Mouse (Mus musculus): ENCODE measurements at regions not wholly inside any gene's neighbourhood (a gene's known extent, or its start where the extent isn't known, plus 50 kb on each side); places are given as distances from the start of the nearest gene placed in this dataset.
"Not testable (repeated sequence)": the region's sequence is repeated elsewhere in the genome, so short reads cannot be mapped to it uniquely, and the experiment has no call there.

DNA sequence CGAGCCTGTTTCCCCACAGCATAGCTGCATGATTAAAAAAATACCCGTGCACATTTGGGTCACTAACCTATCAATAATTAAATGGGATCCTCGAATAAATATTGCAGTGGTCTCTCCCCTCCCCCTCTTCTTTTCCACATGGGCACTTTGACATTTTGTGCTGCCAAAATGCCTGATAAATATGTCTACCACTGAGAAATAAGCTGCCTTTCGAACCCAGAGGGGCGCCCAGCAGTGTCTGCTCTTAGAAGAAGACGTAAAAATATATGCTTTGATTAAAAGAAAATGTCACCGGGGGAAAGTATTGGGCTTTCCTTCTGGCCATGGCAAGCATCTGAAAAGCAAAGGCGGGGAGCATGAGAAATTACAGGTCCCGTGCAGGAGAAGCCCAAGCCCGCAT, 152.6 kb upstream of the Frmd4a start:
- no peaks in the 10 kb centered on the region for H3K9me3 ChIP-seq
- no peak overlapping the region for H3K9ac ChIP-seq (replicated peaks)
- H3K27ac ChIP-seq = 0 out of 2 replicates have a peak overlapping the region, but pooled peaks have one; percentile 14
- H3K4me1 ChIP-seq (replicated peaks) = no peaks in the 10 kb centered on the region
- no peak overlapping the region for H3K4me2 ChIP-seq (replicated peaks)
- H3K27me3 ChIP-seq = no peaks in the 10 kb centered on the region
- WGBS = 76% methylated on average over 10 of the region's 10 CpGs
- peak; percentile 43; the same call in 1 of the 2 replicates for ATAC-seq
- H3K4me3 ChIP-seq (replicated peaks) = no peak overlapping the region
- H3K36me3 ChIP-seq = no peaks in the 10 kb centered on the region

- H3K4me1 ChIP-seq (replicated peaks); H3K27me3 ChIP-seq; H3K9ac ChIP-seq (replicated peaks); H3K4me3 ChIP-seq (replicated peaks); H3K4me2 ChIP-seq (replicated peaks); H3K27ac ChIP-seq; H3K9me3 ChIP-seq; ATAC-seq; H3K36me3 ChIP-seq: not testable (repeated sequence)
- 90% methylated on average over 4 of the region's 4 CpGs for WGBS
Observed at GRCm38 (mm10) chr2:3866736-3867135, 150.8 kb upstream of the Frmd4a start.

GRCm38 (mm10) chr2:3869701-3870100, 147.8 kb upstream of the Frmd4a start:
- no peaks in the 10 kb centered on the region for H3K9me3 ChIP-seq
- no peak overlapping the region for H3K4me3 ChIP-seq (replicated peaks)
- H3K4me1 ChIP-seq (replicated peaks) = no peaks in the 10 kb centered on the region
- no peak for ATAC-seq
- no peak overlapping the region for H3K27ac ChIP-seq
- no peak overlapping the region for H3K4me2 ChIP-seq (replicated peaks)
- H3K27me3 ChIP-seq = no peaks in the 10 kb centered on the region
- no peak overlapping the region for H3K9ac ChIP-seq (replicated peaks)
- 77% methylated on average over 1 of the region's 1 CpGs for WGBS
- H3K36me3 ChIP-seq = no peaks in the 10 kb centered on the region

GRCm38 (mm10) chr2:3871748-3872147, 145.8 kb upstream of the Frmd4a start:
- Histone ChIP-seq H3K9ac (replicated peaks) (no peak overlapping the region), H3K27me3 (no peaks in the 10 kb centered on the region), H3K4me3 (replicated peaks) (no peak overlapping the region), H3K9me3 (no peaks in the 10 kb centered on the region), H3K36me3 (no peaks in the 10 kb centered on the region), H3K4me2 (replicated peaks) (no peak overlapping the region), H3K4me1 (replicated peaks) (no peaks in the 10 kb centered on the region), H3K27ac (no peak overlapping the region)
- 91% methylated on average over 3 of the region's 3 CpGs for WGBS
- ATAC-seq = no peak

DNA sequence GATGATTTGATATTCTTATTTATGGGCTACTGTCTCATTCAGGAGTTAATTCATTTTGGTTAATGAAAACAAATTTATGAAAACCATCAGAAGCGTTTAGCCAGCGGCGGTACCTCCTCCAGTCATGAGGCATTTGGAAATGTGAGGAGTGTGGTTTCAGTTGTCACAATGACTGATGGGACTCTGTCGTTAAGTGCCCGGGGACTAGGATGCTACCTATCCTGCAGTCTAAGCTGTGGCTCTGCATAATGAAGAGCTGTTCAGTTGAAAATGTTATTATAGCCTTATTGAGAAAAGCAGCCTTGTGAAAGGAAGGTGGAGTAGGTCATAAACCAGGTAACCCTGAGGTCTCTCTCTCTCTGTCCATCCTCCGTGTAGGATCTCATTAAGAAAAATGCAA, 130.5 kb upstream of the Frmd4a start:
- Histone ChIP-seq H3K9ac (replicated peaks) (no peak overlapping the region), H3K27me3 (no peaks in the 10 kb centered on the region), H3K9me3 (no peaks in the 10 kb centered on the region), H3K27ac (no peak overlapping the region), H3K4me1 (replicated peaks) (peaks cover 15% of the 10 kb centered on the region), H3K4me3 (replicated peaks) (no peak overlapping the region), H3K36me3 (no peaks in the 10 kb centered on the region), H3K4me2 (replicated peaks) (no peak overlapping the region)
- no peak for ATAC-seq
- 70% methylated on average over 6 of the region's 6 CpGs for WGBS

GRCm38 (mm10) chr2:3887845-3888433, 129.6 kb upstream of the Frmd4a start:
- peak; percentile 76 for ATAC-seq
- Histone ChIP-seq H3K4me1 (replicated peaks) (peaks cover 15% of the 10 kb centered on the region), H3K27ac (peak overlapping the region; percentile 37; the same call in 1 of the 2 replicates), H3K27me3 (no peaks in the 10 kb centered on the region), H3K9ac (replicated peaks) (no peak overlapping the region), H3K36me3 (no peaks in the 10 kb centered on the region), H3K9me3 (no peaks in the 10 kb centered on the region), H3K4me3 (replicated peaks) (0 out of 2 replicates have a peak overlapping the region, but pooled peaks have one; percentile 3), H3K4me2 (replicated peaks) (peak overlapping the region; percentile 35)
- WGBS = 20% methylated on average over 14 of the region's 14 CpGs

- no peaks in the 10 kb centered on the region for H3K27me3 ChIP-seq
- ATAC-seq = no peak
- H3K9ac ChIP-seq (replicated peaks) = no peak overlapping the region
- WGBS = 72% methylated on average over 3 of the region's 3 CpGs
- no peaks in the 10 kb centered on the region for H3K9me3 ChIP-seq
- no peak overlapping the region for H3K4me3 ChIP-seq (replicated peaks)
- no peak overlapping the region for H3K4me2 ChIP-seq (replicated peaks)
- H3K4me1 ChIP-seq (replicated peaks) = peaks cover 15% of the 10 kb centered on the region
- no peak overlapping the region for H3K27ac ChIP-seq
- H3K36me3 ChIP-seq = no peaks in the 10 kb centered on the region
Observed at GRCm38 (mm10) chr2:3889381-3889780, 128.1 kb upstream of the Frmd4a start.

- Histone ChIP-seq H3K4me2 (replicated peaks) (no peak overlapping the region), H3K36me3 (no peaks in the 10 kb centered on the region), H3K9me3 (no peaks in the 10 kb centered on the region), H3K4me3 (replicated peaks) (no peak overlapping the region), H3K27ac (no peak overlapping the region), H3K27me3 (no peaks in the 10 kb centered on the region), H3K4me1 (replicated peaks) (peaks cover 15% of the 10 kb centered on the region), H3K9ac (replicated peaks) (no peak overlapping the region)
- no peak for ATAC-seq
- WGBS = 52% methylated on average over 8 of the region's 8 CpGs
Observed at GRCm38 (mm10) chr2:3890462-3890861, 127.1 kb upstream of the Frmd4a start.

DNA sequence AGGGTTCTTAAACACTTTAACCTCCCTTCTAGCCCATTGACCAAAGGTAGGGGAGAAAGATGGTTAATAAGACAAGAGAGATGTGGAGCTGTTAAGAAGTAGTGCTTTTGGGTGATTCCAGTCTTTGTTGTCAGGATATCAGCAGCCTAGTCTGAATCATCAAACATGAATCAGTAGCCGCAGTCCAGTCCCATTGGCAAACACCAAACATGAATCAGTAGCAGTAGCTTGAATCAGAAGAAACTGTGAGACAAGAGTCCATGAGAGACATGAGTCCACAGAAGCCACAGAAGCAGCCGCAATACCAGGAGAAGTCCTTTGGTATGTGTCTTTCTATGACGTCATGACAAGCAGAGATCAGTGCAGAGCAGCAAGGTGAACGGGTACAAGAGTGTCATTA, 110.5 kb upstream of the Frmd4a start:
- H3K27me3 ChIP-seq = no peaks in the 10 kb centered on the region
- H3K4me2 ChIP-seq (replicated peaks) = no peak overlapping the region
- no peak overlapping the region for H3K9ac ChIP-seq (replicated peaks)
- no peak overlapping the region for H3K27ac ChIP-seq
- H3K9me3 ChIP-seq = no peaks in the 10 kb centered on the region
- peaks cover 13% of the 10 kb centered on the region for H3K4me1 ChIP-seq (replicated peaks)
- WGBS = 90% methylated on average over 4 of the region's 4 CpGs
- H3K36me3 ChIP-seq = no peaks in the 10 kb centered on the region
- no peak for ATAC-seq
- H3K4me3 ChIP-seq (replicated peaks) = no peak overlapping the region

GRCm38 (mm10) chr2:3908192-3908591, 109.3 kb upstream of the Frmd4a start:
- Histone ChIP-seq H3K4me1 (replicated peaks) (peaks cover 13% of the 10 kb centered on the region), H3K9ac (replicated peaks) (no peak overlapping the region), H3K9me3 (no peaks in the 10 kb centered on the region), H3K4me3 (replicated peaks) (no peak overlapping the region), H3K36me3 (no peaks in the 10 kb centered on the region), H3K27me3 (no peaks in the 10 kb centered on the region), H3K27ac (no peak overlapping the region), H3K4me2 (replicated peaks) (no peak overlapping the region)
- ATAC-seq = no peak
- WGBS = 95% methylated on average over 3 of the region's 3 CpGs

GRCm38 (mm10) chr2:3910086-3910891, 107.2 kb upstream of the Frmd4a start:
- no peaks in the 10 kb centered on the region for H3K9me3 ChIP-seq
- no peaks in the 10 kb centered on the region for H3K36me3 ChIP-seq
- 46% methylated on average over 9 of the region's 9 CpGs for WGBS
- no peak overlapping the region for H3K4me3 ChIP-seq (replicated peaks)
- H3K9ac ChIP-seq (replicated peaks) = no peak overlapping the region
- ATAC-seq = peak; percentile 88
- peaks cover 18% of the 10 kb centered on the region for H3K4me1 ChIP-seq (replicated peaks)
- no peaks in the 10 kb centered on the region for H3K27me3 ChIP-seq
- H3K4me2 ChIP-seq (replicated peaks) = no peak overlapping the region
- peak overlapping the region; percentile 62 for H3K27ac ChIP-seq

DNA sequence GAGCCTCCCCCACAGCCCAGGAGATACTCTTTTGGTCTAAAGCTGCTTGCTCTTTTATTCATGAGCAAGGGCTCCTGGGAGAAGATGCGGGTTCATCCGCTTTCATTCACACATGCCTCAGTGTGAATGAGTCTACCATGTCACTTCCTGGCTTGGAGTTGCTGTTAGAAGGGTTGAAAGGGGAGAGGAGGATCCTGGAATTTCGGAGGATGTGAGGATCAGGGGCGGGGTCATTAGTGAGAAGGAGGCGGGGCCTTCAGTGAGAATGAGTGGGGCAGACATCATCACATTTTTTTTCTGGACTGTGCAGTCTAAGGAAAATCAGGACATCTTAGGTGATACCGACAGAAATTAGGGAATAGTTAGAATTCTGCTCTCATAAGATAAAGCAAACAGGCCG, 102.4 kb upstream of the Frmd4a start:
- peak; percentile 30; the same call in 1 of the 2 replicates for ATAC-seq
- no peak overlapping the region for H3K9ac ChIP-seq (replicated peaks)
- H3K9me3 ChIP-seq = no peaks in the 10 kb centered on the region
- no peaks in the 10 kb centered on the region for H3K27me3 ChIP-seq
- peaks cover 11% of the 10 kb centered on the region for H3K4me1 ChIP-seq (replicated peaks)
- H3K36me3 ChIP-seq = no peaks in the 10 kb centered on the region
- no peak overlapping the region for H3K4me3 ChIP-seq (replicated peaks)
- H3K4me2 ChIP-seq (replicated peaks) = no peak overlapping the region
- 79% methylated on average over 7 of the region's 7 CpGs for WGBS
- H3K27ac ChIP-seq = no peak overlapping the region
